Mouse (Mus musculus) heart, postnatal 0 days (tissue): ENCODE results near the gene Vcan.

Source experiments
- CTCF ChIP-seq: IDR thresholded peaks from 2 replicates; pipeline ENCODE4 v1.5.1; 2016; ENCODE audit warnings: antibody characterized with exemption, control low read depth, low read depth
- EP300 ChIP-seq: IDR thresholded peaks from 2 replicates; pipeline ENCODE4 v1.6.1; 2016; ENCODE audit warnings: antibody characterized with exemption, low read depth

DNA sequence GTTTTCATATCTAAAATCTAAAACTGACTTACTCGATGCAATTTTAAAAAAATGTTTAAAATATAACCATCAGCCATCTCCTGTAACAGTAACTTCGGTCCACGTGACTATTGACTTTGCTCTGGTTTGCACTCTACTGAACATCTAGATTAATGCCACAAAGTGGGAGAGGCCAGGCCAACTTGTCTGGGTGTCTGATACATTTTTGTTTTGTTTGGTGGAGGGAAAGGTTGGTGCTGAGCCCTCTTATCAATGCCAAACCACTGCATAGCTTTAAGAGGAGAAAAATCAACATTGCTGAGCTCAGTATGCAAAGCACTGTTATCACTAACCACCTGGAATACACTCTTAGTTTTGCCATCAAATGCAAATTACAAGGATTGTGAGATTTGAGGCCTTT lies 58.8 kb downstream of the Vcan start:
- TF ChIP-seq CTCF (no peak), EP300 (no peak)
